Mouse (Mus musculus) kidney, postnatal 4 days (tissue): ENCODE measurements around the gene Lysmd4.
A peak's percentile ranks its signal among the peaks of the same experiment; 100 is the strongest.
"Not testable (repeated sequence)": the region's sequence is repeated elsewhere in the genome, so short reads cannot be mapped to it uniquely, and the experiment has no call there.

Source experiments
- DNase-seq, 2 experiments: peaks; one replicate each; pipeline ENCODE4 v3.0.0; 2021; ENCODE audit warnings: mixed read lengths in 2 of 2

The Lysmd4 gene

DNA sequence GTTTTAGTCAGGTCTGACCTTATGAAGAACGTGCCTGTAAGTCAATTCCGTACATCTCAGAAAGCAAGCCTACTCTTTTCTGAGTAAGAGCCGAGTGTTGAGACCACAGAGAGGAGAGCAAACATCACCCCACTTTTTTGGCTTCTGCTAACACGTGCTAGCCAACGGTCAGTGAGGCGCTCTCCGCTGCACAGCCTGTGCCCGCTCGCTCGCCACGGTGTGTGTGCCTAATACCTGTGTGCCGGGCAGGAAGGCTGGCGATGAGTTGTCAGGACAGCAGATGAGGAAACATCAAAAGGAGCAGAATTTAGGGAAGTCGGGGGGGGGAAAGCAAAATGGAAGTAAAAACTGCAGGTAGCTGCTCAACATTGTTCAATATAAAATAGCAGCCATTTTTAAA is 10.2 kb downstream of the Lysmd4 start:
- no peak for DNase-seq

DNA sequence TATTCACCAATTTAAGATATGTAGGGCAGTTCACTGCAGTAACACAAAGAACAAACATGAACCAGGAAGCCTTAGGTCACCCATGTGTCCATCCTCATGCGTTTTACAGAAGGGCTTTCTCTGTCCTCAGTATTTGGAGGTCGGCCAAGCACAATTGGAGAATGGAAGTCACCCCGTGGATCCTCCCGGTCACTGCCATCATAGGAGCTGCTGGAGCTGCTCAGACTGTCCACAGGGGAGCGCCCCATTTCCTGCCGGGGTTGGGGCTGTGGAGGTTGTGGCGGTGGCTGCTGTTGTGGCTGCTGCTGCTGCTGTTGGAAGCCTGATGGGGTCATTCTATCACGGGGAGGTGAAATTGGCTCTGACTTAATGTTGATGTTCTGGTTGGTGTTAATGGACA is 12.5 kb downstream of the Lysmd4 start:
- DNase-seq = peak; percentile 51 to 64

DNA sequence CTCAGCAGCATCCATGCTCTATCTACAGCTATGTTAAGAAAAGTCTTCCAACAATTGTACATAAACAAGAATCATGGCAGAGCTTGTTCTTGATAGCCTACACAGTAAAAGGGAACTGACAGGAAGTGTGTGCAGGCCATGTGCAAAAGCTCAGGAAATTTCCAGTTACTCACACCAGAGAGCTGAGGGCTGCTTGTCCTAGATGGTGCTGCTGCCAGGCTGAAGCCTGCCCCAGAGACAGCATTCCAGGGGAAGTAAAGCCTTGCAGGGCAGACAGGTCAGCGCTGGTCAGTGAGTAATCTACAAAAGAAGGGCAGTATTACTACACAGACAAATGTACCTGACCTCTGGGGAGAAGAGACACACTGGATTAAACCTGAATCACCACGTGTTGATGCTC is 14.0 kb downstream of the Lysmd4 start:
- DNase-seq = no peak

DNA sequence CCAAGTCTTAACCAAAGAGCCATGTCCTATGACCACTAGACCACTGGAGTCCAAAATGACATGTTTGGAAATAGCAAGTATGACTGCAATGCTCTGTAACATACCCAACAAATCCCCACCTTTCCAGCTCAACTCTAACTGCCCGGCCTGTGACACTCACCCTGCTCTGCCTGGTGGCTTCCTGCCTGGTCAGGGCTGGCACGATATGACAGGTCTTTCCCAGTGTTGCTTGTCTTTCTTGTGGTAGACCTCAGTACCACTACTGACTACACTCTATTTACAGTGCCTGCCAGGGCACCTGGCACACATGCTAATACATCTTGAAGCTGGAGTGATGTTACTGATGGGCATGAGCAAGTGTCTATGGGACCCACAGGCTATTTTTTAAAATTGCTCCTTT is 15.4 kb downstream of the Lysmd4 start:
- DNase-seq = no peak

DNA sequence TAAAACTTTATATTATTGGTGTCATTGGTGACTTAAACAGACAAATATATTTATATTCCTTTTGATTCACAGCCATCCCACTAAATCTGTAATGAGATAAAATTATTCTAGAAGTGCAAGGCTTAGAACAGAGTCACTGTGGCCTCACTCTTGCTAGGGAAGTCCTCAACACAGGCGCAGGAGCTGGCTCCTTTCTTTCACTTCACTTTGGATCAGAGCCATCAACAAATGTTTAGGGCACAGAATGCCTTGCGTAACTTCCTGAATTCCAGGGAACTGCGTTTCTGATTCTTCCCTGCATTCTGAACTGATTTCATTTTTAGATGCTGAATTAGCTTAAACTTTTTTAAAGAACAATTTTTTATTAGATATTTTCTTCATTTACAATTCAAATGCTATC is 19.6 kb downstream of the Lysmd4 start:
- no peak for DNase-seq

DNA sequence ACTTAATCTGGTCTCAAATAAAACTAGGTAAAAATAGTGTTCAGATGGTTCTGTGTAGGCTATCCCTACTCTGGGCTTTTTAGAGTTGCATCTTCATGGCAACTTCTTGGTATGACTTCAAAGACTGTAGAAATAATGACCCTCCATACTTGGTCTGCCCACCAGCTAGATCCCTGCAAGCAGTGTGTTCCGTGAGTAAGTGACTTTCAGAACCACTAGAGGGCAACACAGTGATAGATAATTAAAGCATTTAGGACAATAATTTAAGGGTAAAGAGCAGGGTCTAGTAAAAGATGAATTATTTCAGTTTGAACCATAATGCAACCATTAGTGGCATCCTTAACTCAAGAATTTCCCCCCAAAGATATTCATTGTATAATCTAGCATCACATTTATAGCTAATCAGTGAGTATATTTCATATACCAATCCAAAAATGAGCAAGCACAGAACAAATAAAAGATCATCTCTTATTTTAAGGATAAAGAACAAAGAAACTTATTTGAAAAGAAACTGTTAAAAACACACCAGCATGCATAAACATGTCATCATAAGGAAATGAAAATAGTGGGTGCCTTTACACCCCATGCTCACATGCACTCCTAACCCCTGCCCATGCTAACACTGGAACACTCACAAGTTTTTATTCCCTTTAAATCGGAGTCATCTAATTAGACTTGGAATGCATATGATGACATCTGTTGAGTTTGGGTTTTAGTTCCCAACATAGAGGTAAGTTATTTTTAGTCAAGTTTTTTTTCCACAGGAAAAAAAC is 21.0 kb downstream of the Lysmd4 start:
- no peak for DNase-seq

DNA sequence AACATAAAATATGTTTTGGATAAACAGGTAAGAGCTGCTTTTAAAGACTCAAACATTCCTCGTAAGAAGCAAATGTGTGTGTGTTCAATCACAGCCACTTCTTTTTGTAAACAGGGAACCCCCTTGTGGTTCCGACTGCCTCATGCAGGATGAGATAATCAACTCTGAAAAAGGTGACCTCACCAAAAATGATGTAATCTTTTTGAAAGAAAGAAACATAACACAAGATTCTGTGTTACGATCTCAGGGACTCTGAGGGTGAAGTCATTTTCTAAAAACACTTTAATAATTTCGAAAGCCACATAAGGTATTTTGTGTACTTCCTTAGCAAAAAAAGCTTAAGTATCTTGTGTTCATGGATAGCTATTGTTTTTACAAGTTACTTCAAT is 21.5 kb downstream of the Lysmd4 start:
- DNase-seq = no peak

DNA sequence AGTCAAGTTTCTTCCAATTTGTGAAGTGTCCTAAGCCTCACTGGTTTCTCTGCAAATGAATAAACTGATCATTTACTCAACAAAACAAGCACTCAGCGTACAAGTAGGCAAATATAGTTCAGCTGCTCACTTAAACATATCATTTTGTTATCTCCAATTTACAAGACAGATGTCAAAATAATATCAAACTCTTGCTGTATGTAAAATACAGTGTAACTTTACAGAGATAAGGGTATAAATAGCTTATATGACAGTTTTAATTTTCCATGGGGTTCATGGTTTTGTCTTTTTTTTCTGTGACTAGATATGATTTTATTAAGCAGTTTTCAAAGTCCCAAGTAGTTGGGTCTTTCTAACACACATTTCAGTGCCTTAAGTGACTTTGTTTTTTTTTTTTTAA is 22.9 kb downstream of the Lysmd4 start:
- DNase-seq = no peak

DNA sequence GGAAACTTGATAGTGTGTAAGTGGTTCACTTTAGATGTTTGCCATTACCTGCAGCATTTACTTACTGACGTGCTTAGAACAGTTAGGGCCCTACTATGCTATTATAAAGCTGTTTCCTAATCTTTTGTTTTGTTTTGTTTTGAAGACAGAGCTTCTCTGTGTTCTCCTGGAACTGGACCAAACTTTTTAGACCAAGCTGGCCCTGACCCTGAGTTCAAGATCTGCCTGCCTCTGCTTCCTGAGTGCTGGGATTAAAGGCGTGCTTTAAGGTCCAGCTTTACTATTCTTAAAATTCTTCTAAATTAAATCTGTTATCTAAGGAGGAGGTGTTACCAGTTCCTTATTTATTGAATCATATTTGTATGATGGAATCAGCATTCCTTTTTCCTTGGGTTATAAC is 23.7 kb downstream of the Lysmd4 start:
- no peak for DNase-seq

DNA sequence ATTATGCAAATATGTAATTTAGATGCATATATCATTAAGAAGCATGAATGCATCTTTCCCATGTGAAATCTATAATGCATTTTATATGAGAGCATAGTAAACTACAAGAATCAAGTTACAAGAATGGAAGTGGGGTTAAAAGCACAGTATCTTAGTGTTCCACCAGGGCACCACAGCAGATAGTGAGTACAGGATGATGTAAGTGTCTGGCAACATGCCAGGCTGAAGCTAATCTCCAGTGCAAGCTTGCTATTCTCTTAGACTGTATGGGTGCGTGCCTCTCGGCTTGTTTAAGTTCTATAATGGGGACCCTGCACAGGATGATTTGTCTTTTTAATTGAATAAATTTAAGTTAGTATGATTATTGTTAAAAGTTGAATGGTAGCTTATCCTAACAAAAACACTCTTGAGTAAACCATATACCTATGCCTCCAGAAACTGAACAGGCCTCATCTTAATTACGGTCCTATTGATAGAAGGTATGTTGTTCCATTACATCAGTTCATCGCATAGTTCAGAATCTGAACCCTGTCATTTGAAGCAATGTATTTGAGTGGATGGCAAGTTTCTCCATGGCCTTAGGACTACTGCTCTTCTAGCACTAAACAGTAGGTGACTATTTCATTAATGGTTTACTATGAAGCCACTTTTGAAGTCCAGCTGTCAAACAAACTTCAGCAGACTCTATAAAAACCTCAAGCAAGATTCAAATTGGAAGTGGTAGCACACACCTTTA is 37.7 kb downstream of the Lysmd4 start:
- DNase-seq = peak; percentile 61 to 76

DNA sequence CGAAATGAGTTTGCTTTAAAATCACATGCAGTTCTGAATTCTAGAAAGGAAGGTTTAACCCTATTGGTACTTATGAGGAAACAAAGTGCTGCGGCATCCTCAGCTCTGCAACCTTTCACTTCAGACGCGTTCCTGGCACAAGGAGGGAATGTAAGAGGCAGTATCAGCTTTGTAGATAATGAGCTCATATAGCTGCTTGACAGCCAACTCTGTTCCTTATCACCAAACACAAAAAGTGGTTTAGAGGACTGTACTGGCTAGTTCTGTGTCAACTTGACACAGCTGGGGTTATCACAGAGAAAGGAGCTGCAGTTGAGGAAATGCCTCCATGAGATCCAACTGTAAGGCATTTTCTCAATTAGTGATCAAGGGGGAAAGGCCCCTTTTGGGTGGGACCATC is 48.1 kb downstream of the Lysmd4 start:
- DNase-seq = not testable (repeated sequence)

DNA sequence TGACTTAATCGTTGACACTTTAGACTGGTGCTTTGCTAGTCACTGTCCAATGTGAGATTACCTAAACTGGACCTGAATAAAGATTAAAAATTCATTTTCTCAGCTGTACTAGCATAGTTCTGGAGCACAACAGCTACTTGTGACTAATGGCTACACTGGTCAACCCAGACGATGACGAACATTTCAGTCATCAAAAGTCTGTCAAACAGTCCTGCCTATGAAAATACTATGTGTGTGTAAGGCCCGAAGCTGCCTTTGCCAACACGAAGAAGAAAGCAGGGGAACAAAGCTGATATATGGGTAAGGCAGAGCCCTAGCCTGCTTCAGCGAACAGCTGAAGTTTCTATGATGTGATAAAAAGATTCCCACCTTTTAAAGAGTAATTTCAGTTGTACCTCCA is 61.2 kb downstream of the Lysmd4 start:
- DNase-seq = no peak

DNA sequence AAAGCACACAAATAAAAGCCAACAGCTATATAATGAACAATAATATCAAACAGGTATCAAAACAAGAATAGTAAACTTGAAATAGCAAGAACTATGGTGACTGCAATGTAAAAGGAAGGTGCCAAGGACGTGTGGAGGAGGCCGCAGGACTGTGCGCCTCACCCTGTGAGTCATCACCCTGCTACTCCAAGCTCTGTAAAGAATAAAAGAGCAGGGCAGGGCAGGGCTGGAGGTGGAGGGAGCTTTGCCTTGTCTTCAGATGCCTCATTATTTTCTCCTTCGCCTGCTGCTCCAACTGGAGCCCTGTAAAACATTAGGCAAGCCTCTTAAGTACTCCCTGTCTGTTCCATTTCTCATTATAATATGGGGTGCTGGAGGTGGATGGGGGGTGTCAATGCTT is 65.1 kb downstream of the Lysmd4 start:
- DNase-seq = no peak

DNA sequence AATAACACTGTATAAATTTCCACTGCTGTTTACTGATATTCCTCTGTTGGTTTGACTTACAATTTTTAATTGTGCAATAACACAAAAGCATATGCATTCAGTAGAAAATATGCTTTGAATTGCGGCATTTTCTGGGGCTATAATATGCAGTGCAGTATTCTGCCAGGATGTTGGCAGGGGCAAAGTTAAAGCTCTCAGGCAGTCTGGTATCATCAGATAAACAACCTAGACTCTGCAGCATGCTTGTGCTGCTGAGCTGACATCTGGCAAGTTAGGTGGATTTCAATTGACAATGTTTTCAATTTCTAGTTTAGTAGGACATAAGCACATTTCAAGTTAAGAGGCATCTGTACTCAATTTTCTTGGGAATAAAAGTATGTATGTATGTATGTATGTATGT is 69.0 kb downstream of the Lysmd4 start:
- no peak for DNase-seq

DNA sequence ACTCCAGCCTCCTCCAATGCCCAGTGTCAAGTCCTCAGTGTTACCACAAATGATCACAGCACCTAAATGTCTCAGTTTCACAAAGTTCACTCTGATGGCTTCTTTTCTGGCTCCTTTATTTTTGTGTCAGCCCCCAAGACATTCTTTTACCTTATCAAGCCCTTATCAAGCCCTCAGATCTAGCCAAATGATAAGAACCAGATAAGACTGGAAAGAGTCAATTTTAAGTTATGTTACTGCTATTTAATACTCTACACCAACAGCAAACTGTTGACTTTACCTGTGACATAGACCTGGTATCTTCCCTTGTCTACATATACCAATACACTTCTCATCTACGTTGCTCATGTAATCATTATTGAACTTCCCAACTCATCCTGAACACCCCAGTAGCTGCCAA is 74.1 kb downstream of the Lysmd4 start:
- DNase-seq = no peak

DNA sequence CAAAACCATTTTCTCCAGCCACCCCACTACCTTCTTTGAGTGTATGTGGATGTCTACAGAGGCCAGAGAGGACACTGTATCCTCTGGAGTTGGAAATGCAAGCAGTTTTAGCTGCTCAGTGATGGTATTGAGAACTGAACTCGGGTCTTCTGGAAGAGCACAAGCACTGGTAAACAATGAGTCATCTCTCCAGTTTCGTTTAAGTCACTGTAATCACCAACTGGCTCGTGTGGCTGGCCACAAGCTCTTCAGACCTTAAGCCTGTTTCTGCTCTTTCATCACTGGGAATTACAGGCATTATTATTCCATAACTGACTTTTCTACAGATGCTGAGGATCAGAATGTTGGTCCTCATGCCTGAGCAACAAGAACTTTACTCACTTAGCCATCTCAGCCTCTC is 82.6 kb downstream of the Lysmd4 start:
- DNase-seq = no peak

DNA sequence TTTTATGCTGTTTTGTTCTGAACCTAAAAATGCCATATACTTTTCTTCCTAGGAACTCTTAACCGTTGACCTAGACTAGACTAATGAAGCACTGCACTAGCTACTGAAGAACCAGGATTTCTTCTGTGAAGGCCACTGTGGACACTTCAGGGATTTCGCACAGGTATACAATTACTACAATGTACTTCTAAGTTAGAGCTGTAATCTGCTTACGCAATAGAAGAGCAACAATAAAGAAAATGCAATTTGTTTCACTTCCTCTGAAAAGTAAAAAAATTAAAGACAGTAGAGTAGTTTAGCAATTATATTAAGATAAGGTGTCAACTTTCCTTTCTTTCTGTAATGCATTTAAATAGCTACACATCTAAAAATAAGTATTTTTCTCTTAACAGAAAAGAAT is 84.7 kb downstream of the Lysmd4 start:
- no peak for DNase-seq

DNA sequence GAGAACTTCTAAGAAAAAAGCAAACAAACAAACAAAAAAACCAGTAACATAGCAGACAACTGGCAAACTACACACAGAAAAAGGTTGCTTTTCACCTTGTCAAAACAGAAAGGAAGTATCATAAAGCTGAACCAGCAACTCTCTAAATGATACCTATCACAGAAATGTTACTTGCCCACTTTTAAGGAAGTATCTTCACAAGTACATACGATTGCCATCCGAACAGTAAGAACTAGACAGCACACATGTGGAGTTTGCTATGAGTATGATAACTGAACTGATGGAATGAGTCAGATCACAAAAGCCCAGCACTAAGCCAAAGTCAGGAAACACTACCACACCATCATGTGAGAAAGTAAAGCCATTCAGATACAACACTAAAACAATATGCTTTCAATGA is 85.8 kb downstream of the Lysmd4 start:
- DNase-seq = no peak

DNA sequence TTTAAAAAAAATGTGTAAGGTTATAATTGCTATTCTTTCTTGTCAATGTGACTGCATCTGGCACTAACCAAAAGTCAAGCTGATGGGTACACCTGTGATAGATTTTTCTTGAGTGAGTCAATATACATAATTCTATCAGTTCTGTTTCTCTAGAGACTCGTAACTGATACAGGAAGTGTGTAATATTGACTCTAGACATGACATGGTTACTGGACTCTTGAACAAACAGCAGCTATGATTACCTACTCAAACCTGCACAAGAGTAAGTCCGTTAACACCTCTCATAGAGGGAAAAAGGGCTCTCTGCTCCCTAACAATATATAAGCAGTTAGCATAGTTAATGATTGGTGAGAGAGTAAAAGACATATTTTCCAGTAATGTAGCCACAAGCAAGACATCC is 87.8 kb downstream of the Lysmd4 start:
- no peak for DNase-seq

DNA sequence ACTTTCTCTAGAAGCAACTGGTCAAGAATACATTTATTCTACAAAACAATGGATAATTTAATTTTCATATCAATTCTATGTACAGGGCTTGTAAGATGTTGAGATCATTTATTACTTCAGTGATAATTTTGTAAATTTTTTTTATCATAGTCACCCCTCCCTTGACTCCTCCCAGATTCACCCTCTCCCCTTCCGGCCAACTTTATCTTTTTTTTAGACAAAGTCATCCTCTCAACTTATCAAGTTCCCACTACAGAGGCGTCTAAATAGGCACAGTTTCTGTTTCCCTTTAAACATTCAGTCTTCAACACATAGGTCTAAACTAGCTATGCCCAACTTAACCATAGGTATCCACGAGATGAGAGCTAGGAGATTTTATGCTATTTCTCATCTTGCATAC is 90.9 kb downstream of the Lysmd4 start:
- DNase-seq = no peak

DNA sequence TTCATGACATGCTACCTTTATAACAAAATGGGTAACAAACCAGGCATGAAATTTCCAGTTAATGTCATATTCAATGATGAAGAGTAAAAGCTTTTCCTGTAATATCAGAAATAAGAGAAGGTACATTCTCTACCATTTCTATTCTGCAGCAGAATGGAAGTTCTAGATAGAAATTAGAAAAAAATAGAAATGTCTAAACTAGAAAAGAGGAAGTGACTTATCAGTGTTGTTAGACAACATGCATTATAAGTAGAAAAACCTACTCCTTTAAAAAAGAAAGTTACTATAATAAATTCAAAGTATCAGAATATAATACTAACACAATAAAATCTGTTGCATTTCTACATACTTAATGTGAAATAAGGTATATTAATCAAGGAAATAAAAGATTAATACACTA is 96.4 kb downstream of the Lysmd4 start:
- no peak for DNase-seq

DNA sequence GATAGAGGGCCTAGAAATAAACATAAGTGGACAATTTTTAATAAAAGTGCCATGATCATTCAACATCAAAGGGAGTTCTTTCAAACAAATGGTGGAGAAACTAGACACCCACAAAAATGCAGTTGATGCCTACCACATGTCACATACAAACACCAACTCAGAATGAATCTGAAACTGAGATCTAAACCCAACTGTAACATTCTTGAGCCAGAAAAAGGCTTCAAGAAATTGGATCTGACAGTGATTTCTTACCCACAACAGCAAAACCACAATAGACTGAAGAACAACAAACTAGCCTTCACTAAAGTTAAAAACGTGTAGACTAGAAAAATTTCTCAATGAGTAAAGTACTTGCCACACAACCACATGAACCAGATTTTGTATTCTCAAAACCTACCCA is 98.0 kb downstream of the Lysmd4 start:
- DNase-seq = no peak

DNA sequence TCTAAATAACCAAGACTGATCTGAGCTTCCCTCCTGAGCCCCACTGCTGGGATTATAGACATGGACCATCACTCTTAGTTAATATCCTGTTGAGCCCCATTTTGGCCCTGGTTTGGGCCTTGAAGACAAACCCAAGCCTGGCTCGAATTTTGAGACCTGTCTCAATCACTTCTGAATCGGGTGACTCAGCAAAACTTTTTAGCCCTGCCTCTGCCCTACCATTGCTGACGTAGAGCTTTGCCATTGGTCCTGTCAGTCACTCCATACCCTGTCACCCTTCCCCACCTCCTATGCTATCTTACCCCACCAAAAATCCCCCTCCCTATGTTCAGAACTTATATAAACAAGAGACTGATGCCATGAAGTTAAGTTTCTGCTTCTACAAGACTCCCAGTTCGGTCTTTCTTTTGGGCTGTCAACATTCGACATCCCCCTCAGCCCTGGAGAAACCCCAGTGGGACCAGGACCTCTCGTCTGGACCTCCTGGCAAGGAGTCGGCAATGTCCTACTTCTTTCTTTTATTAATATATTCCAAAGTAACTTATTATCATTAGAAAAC is 119.8 kb downstream of the Lysmd4 start:
- no peak for DNase-seq

DNA sequence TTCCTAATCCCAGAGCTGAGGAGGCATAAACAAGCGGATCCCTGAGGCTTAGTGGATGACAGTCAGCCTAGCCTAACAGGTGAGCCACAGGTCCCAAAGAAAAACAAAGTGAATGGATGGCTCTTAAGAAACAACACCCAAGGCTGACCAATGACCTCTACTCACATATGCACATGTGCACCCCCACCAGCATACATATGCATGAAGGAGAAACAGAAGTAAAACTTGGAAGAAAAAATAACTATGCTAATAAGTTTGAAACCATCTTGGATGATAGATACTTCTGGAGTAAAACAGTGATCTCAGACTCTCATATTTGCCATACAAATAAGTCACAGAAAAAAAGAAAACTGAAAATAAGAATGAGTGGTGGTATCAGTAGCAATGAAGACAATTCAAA is 122.1 kb downstream of the Lysmd4 start:
- no peak for DNase-seq
